8 mouse cellular contexts compared by ENCODE assay signal in genomic region chr13:23506351-23506750, GRCm38 (mm10). TPM values are rescaled to one million over a fixed set of nuclear protein-coding genes. Genes with fewer than 3 reads are reported as not detected.
DNase-seq lines count a peak whose midpoint lies in the region; ATAC-seq and TF ChIP-seq lines count a peak whose summit lies in the region.

No protein-coding gene starts in this region.

- TF ChIP-seq CTCF in lung, embryonic 14.5 days (IDR thresholded peaks at IDR 0.05; ENCODE audit: low read depth), result no peak
- no peak for TF ChIP-seq CTCF in lung, adult 2 months (IDR thresholded peaks at IDR 0.05; ENCODE audit: insufficient read depth, low read length)
- TF ChIP-seq CTCF in liver, postnatal 0 days (IDR thresholded peaks at IDR 0.05; ENCODE audit: low read depth), result no peak
- TF ChIP-seq CTCF in layer of hippocampus, adult 2 months (conservative IDR thresholded peaks at IDR 0.05), result no peak

- peak; percentile 4; the same call in 1 of the 2 replicates for ATAC-seq in lung, embryonic 14.5 days (ENCODE audit: insufficient read depth)
- peak; percentile 73 for ATAC-seq in liver, postnatal 0 days

- intact Hi-C loops in gastrocnemius, postnatal 14 days (cut with DNase I; ENCODE audit: low total_unique reads), result loop anchor here (5.0 kb wide), 1 partner anchor 49 kb away; no protein-coding TSS in a partner anchor

- no peaks in the 10 kb centered on the region for H3K27me3 ChIP-seq in lung, embryonic 14.5 days (ENCODE audit: insufficient read depth, low read length)
- H3K27me3 ChIP-seq in hindbrain, embryonic 10.5 days (ENCODE audit: insufficient read depth, poor library complexity, severe bottlenecking), result no peaks in the 10 kb centered on the region
- no peaks in the 10 kb centered on the region for H3K27me3 ChIP-seq in liver, postnatal 0 days (ENCODE audit: insufficient read depth, low read length)

- no peak for TF ChIP-seq EP300 in liver, postnatal 0 days (IDR thresholded peaks at IDR 0.05; ENCODE audit: low read depth)

- no peaks in the 10 kb centered on the region for H3K36me3 ChIP-seq in lung, embryonic 14.5 days (ENCODE audit: insufficient read depth)
- no peaks in the 10 kb centered on the region for H3K36me3 ChIP-seq in hindbrain, embryonic 10.5 days
- H3K36me3 ChIP-seq in liver, postnatal 0 days (replicated peaks; ENCODE audit: insufficient read depth, low read length), result no peaks in the 10 kb centered on the region

- WGBS in lung, embryonic 14.5 days, result 8% methylated on average over 13 of the region's 13 CpGs
- 44% methylated on average over 13 of the region's 13 CpGs for WGBS in lung, adult 2 months
- 2% methylated on average over 13 of the region's 13 CpGs for WGBS in hindbrain, embryonic 10.5 days
- WGBS in liver, postnatal 0 days (ENCODE audit: insufficient replicate concordance), result 4% methylated on average over 13 of the region's 13 CpGs

- DNase-seq in lung, embryonic 14.5 days, result peak; percentile 91
- no peak for DNase-seq in lung, adult 2 months
- DNase-seq in adrenal gland, postnatal 10 days, result peak; percentile 72
- peak; percentile 71 for DNase-seq in hindbrain, embryonic 10.5 days (ENCODE audit: low spot score)
- DNase-seq in liver, postnatal 0 days, result peak; percentile 78
- DNase-seq in spleen, postnatal 10 days (ENCODE audit: low spot score in 2 of 2), result peak; percentile 76 to 77
- no peak for DNase-seq in gastrocnemius, postnatal 14 days
- DNase-seq in layer of hippocampus, adult 2 months (ENCODE audit: low spot score in 2 of 2), result no peak

- H3K9ac ChIP-seq in lung, embryonic 14.5 days, result peak overlapping the region; percentile 46
- no peak overlapping the region; the same call in 1 of the 2 replicates for H3K9ac ChIP-seq in liver, postnatal 0 days (replicated peaks)

- no peaks in the 10 kb centered on the region for H3K9me3 ChIP-seq in lung, embryonic 14.5 days (ENCODE audit: low read depth, low read length)
- H3K9me3 ChIP-seq in hindbrain, embryonic 10.5 days, result no peaks in the 10 kb centered on the region
- H3K9me3 ChIP-seq in liver, postnatal 0 days (ENCODE audit: low read length), result no peaks in the 10 kb centered on the region

- no peak for TF ChIP-seq POLR2A in lung, adult 2 months (IDR thresholded peaks at IDR 0.05; ENCODE audit: borderline replicate concordance, extremely low read depth, low read depth, low read length)

- H3K4me1 ChIP-seq in lung, embryonic 14.5 days (ENCODE audit: insufficient read depth), result peaks cover 14% of the 10 kb centered on the region
- H3K4me1 ChIP-seq in lung, adult 2 months (ENCODE audit: control insufficient read depth, insufficient read depth, low read length), result no peaks in the 10 kb centered on the region
- H3K4me1 ChIP-seq in hindbrain, embryonic 10.5 days (replicated peaks), result peaks cover 46% of the 10 kb centered on the region
- H3K4me1 ChIP-seq in liver, postnatal 0 days (ENCODE audit: insufficient read depth), result peaks cover 17% of the 10 kb centered on the region

- H3K4me2 ChIP-seq in lung, embryonic 14.5 days, result peak overlapping the region; percentile 70
- H3K4me2 ChIP-seq in liver, postnatal 0 days (ENCODE audit: low read depth, low read length), result peak overlapping the region; percentile 76

- H3K4me3 ChIP-seq in lung, embryonic 14.5 days (ENCODE audit: low read depth, low read length), result peak overlapping the region; percentile 31
- no peak overlapping the region for H3K4me3 ChIP-seq in lung, adult 2 months (replicated peaks; ENCODE audit: extremely low read depth, low read depth, low read length)
- H3K4me3 ChIP-seq in hindbrain, embryonic 10.5 days, result peak overlapping the region; percentile 55
- H3K4me3 ChIP-seq in liver, postnatal 0 days (ENCODE audit: low read depth, low read length), result peak overlapping the region; percentile 36; the same call in 1 of the 2 replicates
- no peak overlapping the region for H3K4me3 ChIP-seq in layer of hippocampus, adult 2 months

- 0 out of 2 replicates have a peak overlapping the region, but pooled peaks have one; percentile 48 for H3K27ac ChIP-seq in lung, embryonic 14.5 days (ENCODE audit: low read depth)
- no peak overlapping the region for H3K27ac ChIP-seq in hindbrain, embryonic 10.5 days
- H3K27ac ChIP-seq in liver, postnatal 0 days (ENCODE audit: low read depth), result no peak overlapping the region
- no peak overlapping the region for H3K27ac ChIP-seq in layer of hippocampus, adult 2 months

RNA-seq across cellular contexts. Expression of gene Btn2a2, which starts 17.7 kb away (rescaled TPM):
- polyA plus RNA-seq in lung, embryonic 14.5 days (2014; fragmentation: Nextera tagmentation; extraction: Ambion mirVana), result 0.63 and 0.73 TPM in 2 replicates
- not detected in 2 replicates for polyA plus RNA-seq in lung, adult 2 months (2012; rRNA removed)
- total RNA-seq in adrenal gland, postnatal 10 days (2021), result not detected
- polyA plus RNA-seq in hindbrain, embryonic 10.5 days (2016; fragmentation: Nextera tagmentation; extraction: Ambion mirVana), result 0.29 and 0.35 TPM in 2 replicates
- not detected in 2 replicates for polyA plus RNA-seq in liver, postnatal 0 days (2015; fragmentation: Nextera tagmentation; extraction: Ambion mirVana)
- not detected for total RNA-seq in gastrocnemius, postnatal 14 days (2021)
- total RNA-seq in layer of hippocampus, adult 2 months (2021), result under 1 TPM; 0.49 to 0.52 TPM

RNA-seq across cellular contexts. Expression of gene Hist1h4h, which starts 24.5 kb away (rescaled TPM):
- polyA plus RNA-seq in lung, embryonic 14.5 days (2014; fragmentation: Nextera tagmentation; extraction: Ambion mirVana), result 7.1 and 7.6 TPM in 2 replicates
- 27.1 and 28.0 TPM in 2 replicates for polyA plus RNA-seq in lung, adult 2 months (2012; rRNA removed)
- 1,000 to 10,000 TPM in 1 of 2 experiments, 100 to 1,000 TPM in 1; 930 to 1,063 TPM for total RNA-seq in adrenal gland, postnatal 10 days (2021)
- polyA plus RNA-seq in hindbrain, embryonic 10.5 days (2016; fragmentation: Nextera tagmentation; extraction: Ambion mirVana), result 5.8 and 7.4 TPM in 2 replicates
- polyA plus RNA-seq in liver, postnatal 0 days (2015; fragmentation: Nextera tagmentation; extraction: Ambion mirVana), result 7.2 and 7.5 TPM in 2 replicates
- total RNA-seq in gastrocnemius, postnatal 14 days (2021), result 100 to 1,000 TPM; 281 to 294 TPM
- 100 to 1,000 TPM; 333 to 344 TPM for total RNA-seq in layer of hippocampus, adult 2 months (2021)

RNA-seq across cellular contexts. Expression of gene Hist1h2af, which starts 27.4 kb away (rescaled TPM):
- 13.0 and 14.6 TPM in 2 replicates for polyA plus RNA-seq in lung, embryonic 14.5 days (2014; fragmentation: Nextera tagmentation; extraction: Ambion mirVana)
- polyA plus RNA-seq in lung, adult 2 months (2012; rRNA removed), result 28.7 and 47.1 TPM in 2 replicates
- 100 to 1,000 TPM; 261 to 325 TPM for total RNA-seq in adrenal gland, postnatal 10 days (2021)
- polyA plus RNA-seq in hindbrain, embryonic 10.5 days (2016; fragmentation: Nextera tagmentation; extraction: Ambion mirVana), result 7.8 and 9.2 TPM in 2 replicates
- polyA plus RNA-seq in liver, postnatal 0 days (2015; fragmentation: Nextera tagmentation; extraction: Ambion mirVana), result 9.7 and 9.8 TPM in 2 replicates
- 10 to 100 TPM; 61.2 to 77.1 TPM for total RNA-seq in gastrocnemius, postnatal 14 days (2021)
- 10 to 100 TPM in 1 of 2 experiments, 1 to 10 TPM in 1; 6.9 to 12.2 TPM for total RNA-seq in layer of hippocampus, adult 2 months (2021)

RNA-seq across cellular contexts. Expression of gene Hist1h3g, which starts 28.9 kb away (rescaled TPM):
- polyA plus RNA-seq in lung, embryonic 14.5 days (2014; fragmentation: Nextera tagmentation; extraction: Ambion mirVana), result 6.6 and 7.5 TPM in 2 replicates
- polyA plus RNA-seq in lung, adult 2 months (2012; rRNA removed), result 2.1 and 2.3 TPM in 2 replicates
- 10 to 100 TPM; 76.3 to 91.7 TPM for total RNA-seq in adrenal gland, postnatal 10 days (2021)
- polyA plus RNA-seq in hindbrain, embryonic 10.5 days (2016; fragmentation: Nextera tagmentation; extraction: Ambion mirVana), result 3.3 and 6.0 TPM in 2 replicates
- 3.7 and 6.3 TPM in 2 replicates for polyA plus RNA-seq in liver, postnatal 0 days (2015; fragmentation: Nextera tagmentation; extraction: Ambion mirVana)
- total RNA-seq in gastrocnemius, postnatal 14 days (2021), result 10 to 100 TPM; 19.9 to 21.2 TPM
- 1 to 10 TPM; 3.6 to 5.5 TPM for total RNA-seq in layer of hippocampus, adult 2 months (2021)

RNA-seq across cellular contexts. Expression of gene Hist1h2bh, which starts 36.8 kb away (rescaled TPM):
- 1.0 and 1.8 TPM in 2 replicates for polyA plus RNA-seq in lung, embryonic 14.5 days (2014; fragmentation: Nextera tagmentation; extraction: Ambion mirVana)
- 0.66 and 0.87 TPM in 2 replicates for polyA plus RNA-seq in lung, adult 2 months (2012; rRNA removed)
- 10 to 100 TPM; 20.9 to 25.4 TPM for total RNA-seq in adrenal gland, postnatal 10 days (2021)
- polyA plus RNA-seq in hindbrain, embryonic 10.5 days (2016; fragmentation: Nextera tagmentation; extraction: Ambion mirVana), result 0.51 and 1.1 TPM in 2 replicates
- 0.58 and 0.64 TPM in 2 replicates for polyA plus RNA-seq in liver, postnatal 0 days (2015; fragmentation: Nextera tagmentation; extraction: Ambion mirVana)
- total RNA-seq in gastrocnemius, postnatal 14 days (2021), result 1 to 10 TPM; 5.5 to 5.7 TPM
- total RNA-seq in layer of hippocampus, adult 2 months (2021), result 1 to 10 TPM in 1 of 2 experiments, under 1 TPM in 1; 0.39 to 1.2 TPM

Comparison
In these comparisons a context has a peak if more than half of its experiments do, and no peak if none do; other contexts are left out.
1. DNase-seq: peak in lung, embryonic 14.5 days (single experiment), adrenal gland, postnatal 10 days (single experiment), hindbrain, embryonic 10.5 days (single experiment), liver, postnatal 0 days (single experiment) and spleen, postnatal 10 days (2 of 2); none in lung, adult 2 months (single experiment), gastrocnemius, postnatal 14 days (single experiment) and layer of hippocampus, adult 2 months (0 of 2).
2. H3K4me3 ChIP-seq: peak in lung, embryonic 14.5 days (single experiment), hindbrain, embryonic 10.5 days (single experiment) and liver, postnatal 0 days (single experiment); none in lung, adult 2 months (single experiment) and layer of hippocampus, adult 2 months (single experiment).